Mouse (Mus musculus): ENCODE results near the gene Fam131a. TPM values are rescaled to one million over a fixed set of nuclear protein-coding genes. Genes with fewer than 3 reads are reported as not detected.

The Fam131a gene
- total and polyA plus RNA-seq, 3 experiments: 0.67 to 1.3 (median 0.77) TPM

DNA sequence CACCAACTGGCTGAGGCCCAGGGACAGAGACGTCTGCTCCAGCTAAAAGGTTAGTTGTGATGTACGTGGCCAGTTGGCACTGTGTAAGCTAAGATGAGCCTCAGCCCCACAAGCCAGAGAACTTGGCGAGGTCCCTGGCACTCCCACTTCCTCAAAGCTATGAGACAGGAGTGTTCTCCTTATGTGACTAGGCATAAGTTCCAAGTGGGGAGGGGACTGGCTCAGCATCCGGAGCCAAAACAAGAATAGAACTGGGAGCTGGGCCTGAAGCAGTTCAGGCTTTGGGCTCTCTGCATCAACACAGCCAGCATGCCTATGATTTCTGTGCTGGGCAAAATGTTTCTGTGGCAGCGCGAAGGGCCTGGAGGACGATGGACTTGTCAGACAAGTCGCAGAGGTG, 1.7 kb downstream of the Fam131a start:
- in situ Hi-C loops (cut with MboI; ENCODE audit: low pct_ligation_motif_present, low pct_unique_long_range_greater_than_20kb, low sequenced_read_pairs) (no loop called here), dilution Hi-C loops (cut with MboI; ENCODE audit: extremely low pct_ligation_motif_present, extremely low pct_unique_long_range_greater_than_20kb, low sequenced_read_pairs) (no loop called here)
- H3K27me3 ChIP-seq (replicated peaks): no peaks in the 10 kb centered on the region
- H3K9ac ChIP-seq (ENCODE audit: insufficient read depth, low read depth): no peak overlapping the region
- no peak overlapping the region for H3K4me3 ChIP-seq (replicated peaks in 1 of 3; ENCODE audit: low read depth in 2 of 3, low read length in 2 of 3, poor library complexity in 1 of 3)
- no peak overlapping the region for H3K4me2 ChIP-seq (ENCODE audit: insufficient read depth, low read depth, poor library complexity, severe bottlenecking)
- no peaks in the 10 kb centered on the region for H3K9me3 ChIP-seq (replicated peaks; ENCODE audit: low read length)
- DNase-seq (ENCODE audit: extremely low read depth): no peak
- H3K27ac ChIP-seq (ENCODE audit: insufficient read depth, low read depth): no peak overlapping the region
- H3K79me2 ChIP-seq (replicated peaks; ENCODE audit: control insufficient read depth, extremely low read depth, insufficient read depth, poor library complexity, severe bottlenecking): no peaks in the 10 kb centered on the region
- H3K4me1 ChIP-seq (ENCODE audit: control insufficient read depth in 1 of 2, insufficient read depth in 2 of 2): peaks cover 0 to 35% of the 10 kb centered on the region in 2 experiments; a peak in 2 of 4 replicates
- H3K36me3 ChIP-seq (replicated peaks in 1 of 2; ENCODE audit: control insufficient read depth in 1 of 2, insufficient read depth in 1 of 2, low read length in 1 of 2): peaks cover 23 to 60% of the 10 kb centered on the region in 2 experiments
- TF ChIP-seq EP300 (IDR thresholded peaks at IDR 0.05; ENCODE audit: low read length): no peak
- TF ChIP-seq E2F4 (IDR thresholded peaks at IDR 0.05; ENCODE audit: insufficient replicate concordance, low read depth, low read length): no peak
- TF ChIP-seq ZKSCAN1 (IDR thresholded peaks at IDR 0.05; ENCODE audit: borderline replicate concordance, low read depth, low read length): no peak
- TF ChIP-seq UBTF (IDR thresholded peaks at IDR 0.05; ENCODE audit: low read depth, low read length): no peak
- no peak for TF ChIP-seq BHLHE40 (IDR thresholded peaks at IDR 0.05; ENCODE audit: low read depth, low read length)
- no peak for TF ChIP-seq SIN3A (IDR thresholded peaks at IDR 0.05; ENCODE audit: low read length)
- TF ChIP-seq MAZ (IDR thresholded peaks at IDR 0.05; ENCODE audit: low read depth, low read length): no peak
- TF ChIP-seq MAFK (IDR thresholded peaks at IDR 0.05; ENCODE audit: insufficient replicate concordance, low read length): no peak
- TF ChIP-seq CTCF (conservative IDR thresholded peaks at IDR 0.05 in 1 of 2, IDR thresholded peaks at IDR 0.05 in 1 of 2; ENCODE audit: low read depth in 2 of 2, low read length in 2 of 2): no peak
- TF ChIP-seq ELF1 (IDR thresholded peaks at IDR 0.05; ENCODE audit: low read depth, low read length): no peak
- no peak for TF ChIP-seq ZMIZ1 (IDR thresholded peaks at IDR 0.05; ENCODE audit: low read depth, low read length)
- TF ChIP-seq HCFC1 (IDR thresholded peaks at IDR 0.05; ENCODE audit: low read depth, low read length): no peak
- TF ChIP-seq NELFE (IDR thresholded peaks at IDR 0.05; ENCODE audit: low read depth, low read length): no peak
- no peak for TF ChIP-seq CHD2 (IDR thresholded peaks at IDR 0.05; ENCODE audit: low read length)

GRCm38 (mm10) chr16:20695622-20696323, 2.7 kb downstream of the Fam131a start:
- DNase-seq (ENCODE audit: extremely low read depth): no peak
- H3K36me3 ChIP-seq (replicated peaks in 1 of 2; ENCODE audit: control insufficient read depth in 1 of 2, insufficient read depth in 1 of 2, low read length in 1 of 2): peaks cover 17 to 56% of the 10 kb centered on the region in 2 experiments
- no peaks in the 10 kb centered on the region for H3K9me3 ChIP-seq (replicated peaks; ENCODE audit: low read length)
- H3K4me3 ChIP-seq (replicated peaks in 1 of 3; ENCODE audit: low read depth in 2 of 3, low read length in 2 of 3, poor library complexity in 1 of 3): no peak overlapping the region
- H3K27ac ChIP-seq (ENCODE audit: insufficient read depth, low read depth): no peak overlapping the region
- TF ChIP-seq EP300 (IDR thresholded peaks at IDR 0.05; ENCODE audit: low read length) (no peak), UBTF (IDR thresholded peaks at IDR 0.05; ENCODE audit: low read depth, low read length) (no peak), ELF1 (IDR thresholded peaks at IDR 0.05; ENCODE audit: low read depth, low read length) (no peak), GABPA (IDR thresholded peaks at IDR 0.05; ENCODE audit: insufficient replicate concordance, low read depth, low read length) (no peak), POLR2AphosphoS2 (IDR thresholded peaks at IDR 0.05; ENCODE audit: low read depth, low read length) (no peak), RAD21 (IDR thresholded peaks at IDR 0.05; ENCODE audit: low read depth, low read length) (no peak), MYC (IDR thresholded peaks at IDR 0.05; ENCODE audit: low read depth, low read length) (no peak), ZKSCAN1 (IDR thresholded peaks at IDR 0.05; ENCODE audit: borderline replicate concordance, low read depth, low read length) (no peak), HCFC1 (IDR thresholded peaks at IDR 0.05; ENCODE audit: low read depth, low read length) (no peak), NRF1 (IDR thresholded peaks at IDR 0.05; ENCODE audit: low read depth, low read length) (no peak), JUN (IDR thresholded peaks at IDR 0.05; ENCODE audit: insufficient read depth, low read depth, low read length) (no peak), ETS1 (conservative IDR thresholded peaks at IDR 0.05; ENCODE audit: low read depth, low read length) (no peak)
- in situ Hi-C loops (cut with MboI; ENCODE audit: low pct_ligation_motif_present, low pct_unique_long_range_greater_than_20kb, low sequenced_read_pairs) (no loop called here), dilution Hi-C loops (cut with MboI; ENCODE audit: extremely low pct_ligation_motif_present, extremely low pct_unique_long_range_greater_than_20kb, low sequenced_read_pairs) (no loop called here)
- no peaks in the 10 kb centered on the region for H3K27me3 ChIP-seq (replicated peaks)
- no peak overlapping the region for H3K4me2 ChIP-seq (ENCODE audit: insufficient read depth, low read depth, poor library complexity, severe bottlenecking)
- no peaks in the 10 kb centered on the region for H3K79me2 ChIP-seq (replicated peaks; ENCODE audit: control insufficient read depth, extremely low read depth, insufficient read depth, poor library complexity, severe bottlenecking)
- peaks cover 0 to 45% of the 10 kb centered on the region in 2 experiments; a peak in 2 of 4 replicates for H3K4me1 ChIP-seq (ENCODE audit: control insufficient read depth in 1 of 2, insufficient read depth in 2 of 2)
- H3K9ac ChIP-seq (ENCODE audit: insufficient read depth, low read depth): no peak overlapping the region
